Mouse (Mus musculus): ENCODE results near the gene 4931409K22Rik.

Gene 4931409K22Rik

GRCm38 (mm10) chr5:24499113-24499512 is 57.5 kb downstream of the 4931409K22Rik start:
- DNase-seq (ENCODE audit: low spot score in 2 of 2): no peak

- DNase-seq (ENCODE audit: low spot score in 2 of 2): no peak
Measured at GRCm38 (mm10) chr5:24497526-24497925, 59.1 kb downstream of the 4931409K22Rik start.

DNA sequence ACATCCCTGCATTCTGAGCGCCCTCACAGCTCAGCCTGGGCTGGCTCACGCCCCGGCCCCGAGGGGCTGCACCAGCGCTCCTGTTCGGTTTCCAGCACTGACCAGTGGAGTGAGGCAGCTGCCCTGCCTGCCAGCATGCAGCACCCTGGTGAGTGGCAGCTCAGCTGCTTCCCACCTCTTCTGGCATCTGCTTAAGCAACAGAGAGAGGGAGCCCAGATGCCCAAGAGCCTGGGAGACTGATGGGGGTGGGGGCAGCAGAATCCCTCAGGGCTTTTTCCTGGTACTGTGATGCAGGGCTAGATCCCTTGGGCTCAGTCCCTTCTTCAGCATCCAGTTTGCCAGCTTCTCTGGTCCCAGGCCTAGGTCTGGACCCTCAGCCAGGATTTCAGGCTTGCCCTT is 59.9 kb downstream of the 4931409K22Rik start:
- DNase-seq (ENCODE audit: low spot score in 2 of 2): no peak

- no peak for DNase-seq (ENCODE audit: low spot score in 2 of 2)
Measured at GRCm38 (mm10) chr5:24495019-24495418, 61.6 kb downstream of the 4931409K22Rik start.
